12 mouse cellular contexts compared by ENCODE assay signal in genomic region chr1:23188216-23188615, GRCm38 (mm10).
DNase-seq lines count a peak whose midpoint lies in the region; ATAC-seq and TF ChIP-seq lines count a peak whose summit lies in the region.
"Had no signal": no experiment of that assay in that cellular context is flagged by ENCODE, and none has a peak within 500 bp of the region (broad histone marks: within the 10 kb centered on the region; RNA-seq: fewer than 3 reads in every experiment).

No protein-coding gene starts in this region.

- no peak for DNase-seq in intestine, embryonic 14.5 days (ENCODE audit: low spot score)
- no peak for DNase-seq in G1E (ENCODE audit: low spot score)
- peak; percentile 77 for DNase-seq in heart, embryonic 10.5 days (ENCODE audit: low spot score)
- DNase-seq in spleen, postnatal 14 days (ENCODE audit: low spot score in 2 of 2), result no peak
- no peak for DNase-seq in cerebellum, postnatal 25 days
- no peak for DNase-seq in hindbrain, postnatal 0 days (ENCODE audit: low spot score)
- DNase-seq: cerebellum, postnatal 14 days had no signal

- no peak for ATAC-seq in intestine, embryonic 14.5 days (replicated peaks; ENCODE audit: low FRiP score, low TSS enrichment, low read depth)
- ATAC-seq in intestine, embryonic 15.5 days, result no peak
- ATAC-seq in G1E (ENCODE audit: extremely low read depth, insufficient number of reproducible peaks, low FRiP score, poor library complexity, severe bottlenecking), result no peak
- no peak for ATAC-seq in liver, embryonic 12.5 days
- ATAC-seq in hindbrain, postnatal 0 days, result no peak
- ATAC-seq: Patski had no signal

- H3K36me3 ChIP-seq in intestine, embryonic 14.5 days (ENCODE audit: control insufficient read depth, insufficient read depth, low read length), result no peaks in the 10 kb centered on the region
- no peaks in the 10 kb centered on the region; the same call in 1 of the 2 replicates for H3K36me3 ChIP-seq in intestine, embryonic 15.5 days
- H3K36me3 ChIP-seq in G1E (replicated peaks), result no peaks in the 10 kb centered on the region
- no peaks in the 10 kb centered on the region for H3K36me3 ChIP-seq in heart, embryonic 10.5 days
- H3K36me3 ChIP-seq in liver, embryonic 12.5 days, result no peaks in the 10 kb centered on the region
- H3K36me3 ChIP-seq in hindbrain, postnatal 0 days (ENCODE audit: insufficient read depth, low read length), result no peaks in the 10 kb centered on the region
- H3K36me3 ChIP-seq: forebrain, embryonic 10.5 days; neural tube, embryonic 13.5 days had no signal

- peak overlapping the region; percentile 33; the same call in 1 of the 2 replicates for H3K27ac ChIP-seq in intestine, embryonic 14.5 days (ENCODE audit: low read depth)
- H3K27ac ChIP-seq in intestine, embryonic 15.5 days, result no peak overlapping the region
- peak overlapping the region; percentile 86 for H3K27ac ChIP-seq in heart, embryonic 10.5 days
- peak overlapping the region; percentile 40; the same call in 1 of the 2 replicates for H3K27ac ChIP-seq in liver, embryonic 12.5 days
- no peak overlapping the region for H3K27ac ChIP-seq in hindbrain, postnatal 0 days
- H3K27ac ChIP-seq: forebrain, embryonic 10.5 days; neural tube, embryonic 13.5 days had no signal

- H3K4me3 ChIP-seq in intestine, embryonic 14.5 days (ENCODE audit: low read depth, low read length), result no peak overlapping the region
- no peak overlapping the region for H3K4me3 ChIP-seq in intestine, embryonic 15.5 days (replicated peaks)
- H3K4me3 ChIP-seq in G1E (ENCODE audit: low read depth, low read length), result peak overlapping the region; percentile 30; the same call in 1 of the 2 replicates
- H3K4me3 ChIP-seq in heart, embryonic 10.5 days, result no peak overlapping the region
- H3K4me3 ChIP-seq in liver, embryonic 12.5 days, result no peak overlapping the region
- no peak overlapping the region for H3K4me3 ChIP-seq in hindbrain, postnatal 0 days (ENCODE audit: low read length)
- H3K4me3 ChIP-seq: forebrain, embryonic 10.5 days; neural tube, embryonic 13.5 days had no signal

- no peaks in the 10 kb centered on the region for H3K27me3 ChIP-seq in intestine, embryonic 14.5 days (replicated peaks; ENCODE audit: control insufficient read depth, insufficient read depth, low read length)
- no peaks in the 10 kb centered on the region for H3K27me3 ChIP-seq in intestine, embryonic 15.5 days (replicated peaks)
- H3K27me3 ChIP-seq in G1E (ENCODE audit: insufficient read depth, low read length), result peaks cover 6% of the 10 kb centered on the region; the same call in 1 of the 2 replicates
- no peaks in the 10 kb centered on the region for H3K27me3 ChIP-seq in heart, embryonic 10.5 days (ENCODE audit: insufficient read depth, poor library complexity, severe bottlenecking)
- no peaks in the 10 kb centered on the region for H3K27me3 ChIP-seq in liver, embryonic 12.5 days (replicated peaks)
- no peaks in the 10 kb centered on the region for H3K27me3 ChIP-seq in hindbrain, postnatal 0 days (ENCODE audit: insufficient read depth, low read length)
- H3K27me3 ChIP-seq: neural tube, embryonic 13.5 days; Patski had no signal

- no peak for TF ChIP-seq CTCF in G1E (IDR thresholded peaks at IDR 0.05; ENCODE audit: low read depth, low read length)
- no peak for TF ChIP-seq CTCF in hindbrain, postnatal 0 days (IDR thresholded peaks at IDR 0.05; ENCODE audit: low read depth)

- no peaks in the 10 kb centered on the region for H3K9me3 ChIP-seq in intestine, embryonic 14.5 days (ENCODE audit: control insufficient read depth, low read length)
- H3K9me3 ChIP-seq in intestine, embryonic 15.5 days, result no peaks in the 10 kb centered on the region
- no peaks in the 10 kb centered on the region for H3K9me3 ChIP-seq in G1E (replicated peaks)
- no peaks in the 10 kb centered on the region for H3K9me3 ChIP-seq in heart, embryonic 10.5 days
- no peaks in the 10 kb centered on the region for H3K9me3 ChIP-seq in liver, embryonic 12.5 days (replicated peaks)
- H3K9me3 ChIP-seq in hindbrain, postnatal 0 days (ENCODE audit: low read length), result no peaks in the 10 kb centered on the region
- H3K9me3 ChIP-seq: forebrain, embryonic 10.5 days; neural tube, embryonic 13.5 days had no signal

- H3K4me2 ChIP-seq in intestine, embryonic 14.5 days (ENCODE audit: low read length), result no peak overlapping the region
- no peak overlapping the region for H3K4me2 ChIP-seq in intestine, embryonic 15.5 days (replicated peaks)
- H3K4me2 ChIP-seq in liver, embryonic 12.5 days, result 0 out of 2 replicates have a peak overlapping the region, but pooled peaks have one; percentile 7
- no peak overlapping the region for H3K4me2 ChIP-seq in hindbrain, postnatal 0 days (ENCODE audit: low read depth, low read length)
- H3K4me2 ChIP-seq: neural tube, embryonic 13.5 days had no signal

- H3K4me1 ChIP-seq in intestine, embryonic 14.5 days (replicated peaks; ENCODE audit: control insufficient read depth, insufficient read depth, low read length), result peaks cover 3% of the 10 kb centered on the region; the same call in 1 of the 2 replicates
- H3K4me1 ChIP-seq in intestine, embryonic 15.5 days (replicated peaks), result no peaks in the 10 kb centered on the region
- H3K4me1 ChIP-seq in G1E (ENCODE audit: insufficient read depth, low read depth, low read length), result peaks cover 13% of the 10 kb centered on the region; the same call in 1 of the 2 replicates
- peaks cover 6% of the 10 kb centered on the region; the same call in 1 of the 2 replicates for H3K4me1 ChIP-seq in heart, embryonic 10.5 days
- no peaks in the 10 kb centered on the region for H3K4me1 ChIP-seq in liver, embryonic 12.5 days
- no peaks in the 10 kb centered on the region for H3K4me1 ChIP-seq in hindbrain, postnatal 0 days (ENCODE audit: insufficient read depth, low read length)
- H3K4me1 ChIP-seq: forebrain, embryonic 10.5 days; neural tube, embryonic 13.5 days had no signal

- WGBS in intestine, embryonic 14.5 days, result 57% methylated on average over 5 of the region's 5 CpGs
- 49% methylated on average over 5 of the region's 5 CpGs for WGBS in intestine, embryonic 15.5 days
- WGBS in heart, embryonic 10.5 days, result 18% methylated on average over 5 of the region's 5 CpGs
- WGBS in liver, embryonic 12.5 days (ENCODE audit: insufficient replicate concordance), result 46% methylated on average over 5 of the region's 5 CpGs
- 82% methylated on average over 5 of the region's 5 CpGs for WGBS in hindbrain, postnatal 0 days

- H3K9ac ChIP-seq in intestine, embryonic 14.5 days (ENCODE audit: low read length), result no peak overlapping the region
- H3K9ac ChIP-seq in intestine, embryonic 15.5 days, result no peak overlapping the region
- no peak overlapping the region for H3K9ac ChIP-seq in liver, embryonic 12.5 days
- H3K9ac ChIP-seq in hindbrain, postnatal 0 days (replicated peaks; ENCODE audit: low read length), result no peak overlapping the region
- H3K9ac ChIP-seq: neural tube, embryonic 13.5 days had no signal

Comparison
In these comparisons a context has a peak if more than half of its experiments do, and no peak if none do; other contexts are left out.
1. H3K27ac ChIP-seq: peak in intestine, embryonic 14.5 days (single experiment), heart, embryonic 10.5 days (single experiment) and liver, embryonic 12.5 days (single experiment); none in intestine, embryonic 15.5 days (single experiment) and hindbrain, postnatal 0 days (single experiment).